Mouse (Mus musculus) frontal cortex, postnatal 14 days (tissue): ENCODE results near the gene Fubp1.

Source experiments
- DNase-seq, 2 experiments: peaks; one replicate each; pipeline ENCODE4 v3.0.0; 2022; ENCODE audit warnings: low spot score in 2 of 2

The Fubp1 gene

DNA sequence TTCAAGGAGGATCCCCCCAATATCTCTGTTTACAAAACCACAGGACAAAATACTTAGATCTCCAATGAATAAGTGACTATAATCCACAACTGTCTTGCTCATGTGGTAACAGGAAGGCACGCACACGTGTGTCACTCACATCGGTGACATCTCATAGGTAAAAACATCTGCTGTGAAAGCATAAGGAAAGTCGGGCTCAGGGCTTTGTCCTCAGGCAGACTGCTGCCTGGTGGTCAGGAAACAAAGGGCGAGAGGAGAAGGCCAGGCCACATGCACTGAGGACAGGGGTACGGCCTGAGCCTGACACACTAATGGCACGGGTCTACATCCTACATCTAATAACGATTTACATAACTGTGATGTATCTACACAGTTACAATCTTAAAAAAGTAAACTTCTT, 64.8 kb downstream of the Fubp1 start:
- no peak for DNase-seq

DNA sequence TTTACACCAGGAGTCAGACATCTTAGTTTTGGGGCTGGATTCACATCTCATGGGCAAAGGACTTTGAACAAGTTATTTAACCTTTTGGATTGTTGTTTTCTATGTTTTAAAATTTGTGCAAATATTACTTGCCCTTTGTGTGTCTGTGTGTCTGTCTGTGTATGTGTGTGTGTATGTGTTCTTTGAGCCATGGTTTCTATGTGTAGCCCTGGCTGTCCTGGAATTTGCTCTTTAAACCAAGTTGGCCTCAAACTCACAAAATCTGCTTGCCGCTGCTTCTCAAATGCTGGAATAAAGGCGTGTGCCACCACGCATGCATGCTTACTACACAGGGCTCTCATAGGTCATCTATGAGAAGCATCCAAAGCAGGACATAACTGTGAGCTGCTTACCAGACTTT, 66.7 kb downstream of the Fubp1 start:
- DNase-seq = no peak

DNA sequence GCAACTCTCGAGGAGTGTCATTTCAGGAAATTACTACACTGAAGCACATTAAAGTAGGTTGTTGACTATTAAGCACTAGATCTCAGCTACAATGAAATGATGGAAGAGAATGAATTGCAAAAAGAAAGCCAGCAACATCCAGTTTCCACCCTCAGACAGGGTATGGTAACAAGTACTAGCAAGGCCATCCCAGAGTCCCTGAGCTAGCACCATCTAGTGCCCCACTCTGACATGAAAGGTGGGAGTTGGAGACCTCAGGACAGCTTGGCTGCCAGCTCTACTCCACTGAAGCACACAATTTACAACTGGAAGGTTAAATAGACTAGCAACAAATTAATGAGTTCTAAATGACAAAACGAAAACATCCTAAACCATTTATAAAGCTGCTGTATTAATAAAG, 67.7 kb downstream of the Fubp1 start:
- no peak for DNase-seq

- no peak for DNase-seq
Measured at GRCm38 (mm10) chr3:152278431-152278830, 68.2 kb downstream of the Fubp1 start.

DNA sequence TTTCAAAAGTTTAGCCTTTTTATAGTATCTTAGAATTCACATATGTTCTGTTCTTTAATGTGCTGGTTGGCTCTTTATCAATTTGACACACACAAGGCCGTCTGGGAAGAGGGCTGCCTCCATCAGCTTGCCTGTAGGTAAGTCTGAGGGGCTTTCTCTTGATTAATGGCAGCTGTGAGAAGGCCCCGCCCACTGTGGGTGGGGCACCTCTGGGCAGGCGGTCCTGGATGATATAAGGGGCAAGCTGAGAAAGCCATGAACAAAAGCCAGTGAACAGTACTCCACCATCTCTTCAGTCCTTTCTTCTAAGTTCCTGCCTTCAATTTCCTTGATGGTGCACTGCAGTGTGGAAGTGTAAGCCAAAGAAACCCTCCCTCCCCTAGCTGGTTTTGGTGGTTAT, 71.9 kb downstream of the Fubp1 start:
- DNase-seq = no peak

DNA sequence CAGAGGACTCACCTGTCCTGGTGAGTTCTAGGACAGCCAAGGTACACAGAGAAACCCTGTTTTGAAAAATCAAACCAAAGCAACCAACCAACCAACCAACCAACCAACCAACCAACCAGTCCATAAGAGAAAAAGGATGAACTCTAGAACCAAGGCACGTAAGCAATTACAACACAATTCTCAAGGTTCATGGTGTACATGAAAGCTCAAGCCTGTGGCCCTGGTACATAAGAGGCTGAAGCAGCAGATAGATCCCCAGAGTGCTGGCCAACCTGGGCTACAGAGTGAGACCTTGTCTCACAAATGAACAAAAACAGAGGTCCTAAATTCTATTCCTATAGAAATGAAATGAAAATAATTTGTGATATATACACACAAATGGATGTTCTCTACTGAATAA, 74.1 kb downstream of the Fubp1 start:
- no peak for DNase-seq

- DNase-seq = no peak
Measured at GRCm38 (mm10) chr3:152284759-152285158, 74.5 kb downstream of the Fubp1 start.
